Mouse (Mus musculus) layer of hippocampus, adult 8-10 months (tissue): ENCODE data around the gene Tmco3. TPM values are rescaled to one million over a fixed set of nuclear protein-coding genes. Genes with fewer than 3 reads are reported as not detected.

Experiments
- DNase-seq, 2 experiments: peaks; one replicate each; pipeline ENCODE4 v3.0.0; 2022; ENCODE audit warnings: low spot score in 2 of 2
- total RNA-seq, 4 experiments: library from RNA; stranded (reverse); gene quantifications; 2 replicates each; pipeline ENCODE4 v1.2.4; 2022

Tmco3 gene
- total RNA-seq, 4 experiments from 2014 or later = 45.3 to 53.0 (median 49.2) TPM

DNA sequence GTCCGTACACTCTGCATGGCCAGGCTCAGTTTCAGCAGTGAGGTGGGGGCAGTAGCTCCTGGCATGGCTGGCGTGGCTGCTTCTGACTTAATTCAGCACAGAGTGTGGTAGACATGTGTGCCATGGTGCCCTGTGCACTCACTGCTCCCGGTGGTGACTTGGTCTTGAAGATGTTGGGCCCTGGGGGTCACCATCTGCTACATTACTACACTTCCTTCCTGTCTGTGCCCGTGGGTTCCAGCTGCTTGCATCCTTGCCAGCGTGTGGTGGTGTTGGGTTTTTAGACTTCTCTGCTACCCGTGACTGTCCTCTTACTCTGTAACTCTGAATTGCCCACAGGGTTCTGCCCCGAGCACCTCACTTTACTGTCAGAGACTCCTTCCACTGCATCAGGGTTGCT lies 72.2 kb downstream of the Tmco3 start:
- no peak for DNase-seq

DNA sequence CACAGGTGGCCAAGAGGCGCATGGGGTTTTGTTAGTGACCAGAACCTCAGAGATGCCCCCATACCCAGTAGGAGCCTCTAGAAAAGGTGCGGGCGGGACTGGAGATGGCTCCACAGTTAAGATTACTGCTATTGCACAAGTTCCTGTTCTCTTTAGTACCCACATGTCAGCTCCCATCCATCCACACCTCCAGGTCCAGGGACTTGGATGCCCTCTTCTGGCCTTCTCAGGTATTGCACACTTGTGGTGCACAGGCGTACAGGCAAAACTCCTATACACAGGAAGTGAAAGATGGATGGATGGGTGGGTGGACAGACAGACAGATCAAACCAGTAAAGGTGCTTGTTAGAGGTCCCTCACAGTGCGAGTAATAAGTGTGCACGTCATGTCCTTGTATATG lies 73.9 kb downstream of the Tmco3 start:
- DNase-seq = no peak

Other genes starting within 250 kb of the Tmco3 start
- not detected for gene Proz, start 227.3 kb upstream of the Tmco3 start, total RNA-seq
- gene Pcid2, start 182.7 kb upstream of the Tmco3 start, total RNA-seq = 10 to 100 TPM; 25.6 to 35.2 (median 27.4) TPM
- 10 to 100 TPM; 53.7 to 60.8 (median 57.4) TPM for gene Cul4a, start 182.6 kb upstream of the Tmco3 start, total RNA-seq
- 100 to 1,000 TPM; 261 to 360 (median 306) TPM for gene Lamp1, start 129.0 kb upstream of the Tmco3 start, total RNA-seq
- gene Grtp1, start 87.6 kb upstream of the Tmco3 start, total RNA-seq = 1 to 10 TPM; 3.9 to 6.7 (median 5.5) TPM
- gene Adprhl1, start 34.0 kb upstream of the Tmco3 start, total RNA-seq = 1 to 10 TPM in 2 of 4 experiments, under 1 TPM in 2; 0.59 to 1.3 (median 1.0) TPM
- gene Dcun1d2, start 59 bp upstream of the Tmco3 start, total RNA-seq = 10 to 100 TPM; 35.8 to 39.8 (median 38.4) TPM
- gene Tfdp1, start 50.6 kb downstream of the Tmco3 start, total RNA-seq = 10 to 100 TPM; 58.4 to 71.6 (median 67.4) TPM
- not detected for gene Atp4b, start 108.6 kb downstream of the Tmco3 start, total RNA-seq
- not detected for gene Grk1, start 116.9 kb downstream of the Tmco3 start, total RNA-seq
- 1 to 10 TPM; 4.9 to 6.8 (median 6.1) TPM for gene Tmem255b, start 147.0 kb downstream of the Tmco3 start, total RNA-seq
- 100 to 1,000 TPM in 2 of 4 experiments, 10 to 100 TPM in 2; 84.4 to 105 (median 93.8) TPM for gene Gas6, start 206.3 kb downstream of the Tmco3 start, total RNA-seq